Mouse (Mus musculus) spleen, embryonic (tissue): ENCODE results near the gene Ppfia3.

Experiments
- CTCF ChIA-PET: fragments of 350-600 bp; sonication (Branson Sonifier 250); formaldehyde crosslinking; loops from one replicate; lab custom pipeline; 2022; lab: Charles Lee

Gene Ppfia3

GRCm38 (mm10) chr7:45322245-45322644 is 44.6 kb downstream of the Ppfia3 start:
- CTCF ChIA-PET: no interaction called here

- CTCF ChIA-PET: interaction anchor here (0.6 kb wide), 1 partner anchor 188 kb away, joined by 8 read pairs; no protein-coding TSS in a partner anchor
Measured at GRCm38 (mm10) chr7:45316536-45316935, 50.3 kb downstream of the Ppfia3 start.

GRCm38 (mm10) chr7:45315182-45315701 is 51.6 kb downstream of the Ppfia3 start:
- CTCF ChIA-PET: no interaction called here

GRCm38 (mm10) chr7:45313495-45313894 is 53.3 kb downstream of the Ppfia3 start:
- CTCF ChIA-PET: interaction anchor here (0.7 kb wide), 1 partner anchor 92 kb away, joined by 4 read pairs; the partner anchor contains the start of gene Kcna7

- CTCF ChIA-PET: interaction anchor here (0.7 kb wide), 1 partner anchor 92 kb away, joined by 4 read pairs; the partner anchor contains the start of gene Kcna7
Measured at GRCm38 (mm10) chr7:45312686-45313453, 53.9 kb downstream of the Ppfia3 start.

- CTCF ChIA-PET: no interaction called here
Measured at GRCm38 (mm10) chr7:45312023-45312422, 54.8 kb downstream of the Ppfia3 start.

GRCm38 (mm10) chr7:45309455-45309854 is 57.4 kb downstream of the Ppfia3 start:
- CTCF ChIA-PET: no interaction called here

- CTCF ChIA-PET: no interaction called here
Measured at GRCm38 (mm10) chr7:45308551-45309240, 58.1 kb downstream of the Ppfia3 start.

- CTCF ChIA-PET: interaction anchor here (0.6 to 1.4 kb wide), 4 partner anchors 24 to 792 kb away, joined by 3 to 4 read pairs (median 3); no protein-coding TSS in a partner anchor
Measured at GRCm38 (mm10) chr7:45305275-45305674, 61.5 kb downstream of the Ppfia3 start.

- CTCF ChIA-PET: interaction anchor here (0.6 to 1.4 kb wide), 3 partner anchors 24 to 792 kb away, joined by 3 read pairs; no protein-coding TSS in a partner anchor
Measured at GRCm38 (mm10) chr7:45304869-45305268, 62.0 kb downstream of the Ppfia3 start.

- CTCF ChIA-PET: interaction anchor here (0.6 kb wide), 1 partner anchor 85 kb away, joined by 3 read pairs; no protein-coding TSS in a partner anchor
Measured at GRCm38 (mm10) chr7:45302626-45303025, 64.2 kb downstream of the Ppfia3 start.

- CTCF ChIA-PET: interaction anchor here (0.6 to 0.8 kb wide), 2 partner anchors 23 to 440 kb away, joined by 3 read pairs; partner anchors contain the start of gene Slc6a21
Measured at GRCm38 (mm10) chr7:45300270-45300669, 66.5 kb downstream of the Ppfia3 start.

GRCm38 (mm10) chr7:45299752-45300151 is 67.1 kb downstream of the Ppfia3 start:
- CTCF ChIA-PET: interaction anchor here (0.6 to 1.2 kb wide), 2 partner anchors 135 to 440 kb away, joined by 3 read pairs; no protein-coding TSS in a partner anchor

- CTCF ChIA-PET: no interaction called here
Measured at GRCm38 (mm10) chr7:45297563-45297962, 69.3 kb downstream of the Ppfia3 start.

- CTCF ChIA-PET: interaction anchor here (0.6 kb wide), 1 partner anchor 321 kb away, joined by 7 read pairs; no protein-coding TSS in a partner anchor
Measured at GRCm38 (mm10) chr7:45296626-45297025, 70.2 kb downstream of the Ppfia3 start.
